Mouse (Mus musculus): ENCODE data around the gene Spag8. TPM values are rescaled to one million over a fixed set of nuclear protein-coding genes. Genes with fewer than 3 reads are reported as not detected.
A peak's percentile ranks its signal among the peaks of the same experiment; 100 is the strongest.

Spag8 gene
- total RNA-seq, 2 experiments from 2014 or later, result not detected

DNA sequence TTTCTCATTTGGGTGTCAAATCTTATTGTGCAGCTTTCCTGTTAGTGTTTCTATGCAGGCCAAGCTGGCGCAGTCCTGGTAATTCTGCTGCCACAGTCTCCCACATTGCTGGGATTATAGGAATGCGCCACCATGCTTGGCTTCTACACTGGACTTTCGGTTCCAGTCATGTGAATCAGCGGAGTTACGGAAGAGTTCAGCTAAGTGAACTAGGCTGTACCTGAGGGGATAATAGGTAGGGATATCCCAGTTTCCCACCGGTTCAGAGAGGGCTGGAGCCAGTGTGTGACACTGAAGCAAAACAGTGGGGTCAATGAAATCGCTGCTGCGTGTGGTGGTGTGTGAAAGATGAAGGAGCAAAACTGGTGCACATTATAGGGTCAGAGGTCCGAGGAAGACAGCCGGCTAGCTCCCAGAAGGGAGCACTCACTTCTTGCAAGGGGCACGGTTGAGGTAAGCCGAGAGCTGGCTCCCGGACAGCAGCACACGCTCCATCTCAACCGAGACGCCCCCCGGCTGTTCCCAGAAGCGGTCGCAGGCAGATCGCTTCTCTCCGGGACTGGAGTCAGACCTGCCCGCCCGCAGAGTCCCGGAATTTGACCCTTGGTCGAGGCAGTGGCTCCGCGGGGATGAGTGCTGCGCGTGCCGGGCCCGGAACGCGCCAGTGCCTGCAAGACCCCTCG lies 2.4 kb upstream of the Spag8 start:
- ATAC-seq (replicated peaks; ENCODE audit: poor library complexity, severe bottlenecking), result no peak

- ATAC-seq (replicated peaks; ENCODE audit: poor library complexity, severe bottlenecking), result no peak
Measured at GRCm38 (mm10) chr4:43652726-43653125, 668 bp downstream of the Spag8 start.

GRCm38 (mm10) chr4:43649783-43650182 lies 3.6 kb downstream of the Spag8 start:
- ATAC-seq (replicated peaks; ENCODE audit: poor library complexity, severe bottlenecking), result no peak

DNA sequence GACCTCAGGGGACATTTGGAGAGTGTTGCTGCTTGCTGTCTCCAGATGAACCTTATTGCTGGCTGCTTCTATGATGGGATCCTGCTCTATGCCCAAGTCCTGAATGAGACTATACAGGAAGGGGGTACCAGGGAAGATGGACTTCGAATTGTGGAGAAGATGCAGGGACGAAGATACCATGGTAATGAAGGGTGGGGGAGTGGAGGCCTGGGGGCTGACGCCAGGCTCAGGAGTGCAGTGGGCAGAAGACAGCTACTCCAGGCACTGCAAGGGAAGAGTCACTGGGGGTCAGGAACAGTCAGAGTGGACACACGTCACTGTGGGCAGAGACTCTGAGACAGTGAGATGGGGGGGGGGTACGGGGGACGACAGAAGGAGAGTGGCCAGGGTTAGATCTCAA lies 12.9 kb downstream of the Spag8 start:
- no peak for ATAC-seq (replicated peaks; ENCODE audit: poor library complexity, severe bottlenecking)

DNA sequence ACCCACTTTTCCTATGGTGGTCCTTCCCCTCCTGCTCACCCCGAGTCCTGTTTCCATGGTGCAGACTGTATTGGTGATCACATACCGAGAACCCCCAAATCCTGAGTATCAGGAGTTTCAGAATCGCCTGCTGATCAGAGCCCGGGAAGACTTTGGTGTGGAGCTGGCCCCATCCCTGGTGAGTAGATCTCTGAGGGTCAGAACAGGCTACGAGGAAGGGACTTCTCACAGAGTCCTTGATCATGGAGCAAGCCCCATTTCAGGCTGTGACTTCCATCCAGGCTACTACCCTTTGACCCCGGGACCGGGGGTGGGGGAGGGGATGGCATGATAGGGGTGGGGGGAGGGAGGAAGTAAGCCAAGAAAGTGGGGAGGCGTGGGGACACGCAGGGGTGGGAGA lies 13.3 kb downstream of the Spag8 start:
- no peak for ATAC-seq (replicated peaks; ENCODE audit: poor library complexity, severe bottlenecking)

DNA sequence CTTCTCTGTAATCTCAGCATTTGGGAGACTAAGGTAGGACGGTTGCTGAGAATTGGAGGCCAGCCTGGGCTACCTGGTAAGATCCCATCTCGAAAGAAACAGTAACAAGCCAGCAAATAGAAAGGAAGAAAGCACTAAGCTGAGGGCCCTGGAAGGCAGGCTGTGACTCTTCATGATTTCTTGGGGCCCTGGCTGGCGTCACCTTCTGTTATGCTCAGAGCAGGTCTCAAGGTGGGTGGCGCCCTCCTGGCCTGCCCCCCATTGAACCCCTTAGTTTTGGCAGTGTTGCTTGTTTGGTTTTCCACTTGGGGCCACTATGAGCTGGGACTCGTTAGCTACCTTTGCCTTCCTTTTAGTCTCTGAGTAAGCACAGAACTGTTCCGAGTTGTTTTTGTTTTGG lies 16.6 kb downstream of the Spag8 start:
- ATAC-seq (replicated peaks; ENCODE audit: poor library complexity, severe bottlenecking), result no peak

DNA sequence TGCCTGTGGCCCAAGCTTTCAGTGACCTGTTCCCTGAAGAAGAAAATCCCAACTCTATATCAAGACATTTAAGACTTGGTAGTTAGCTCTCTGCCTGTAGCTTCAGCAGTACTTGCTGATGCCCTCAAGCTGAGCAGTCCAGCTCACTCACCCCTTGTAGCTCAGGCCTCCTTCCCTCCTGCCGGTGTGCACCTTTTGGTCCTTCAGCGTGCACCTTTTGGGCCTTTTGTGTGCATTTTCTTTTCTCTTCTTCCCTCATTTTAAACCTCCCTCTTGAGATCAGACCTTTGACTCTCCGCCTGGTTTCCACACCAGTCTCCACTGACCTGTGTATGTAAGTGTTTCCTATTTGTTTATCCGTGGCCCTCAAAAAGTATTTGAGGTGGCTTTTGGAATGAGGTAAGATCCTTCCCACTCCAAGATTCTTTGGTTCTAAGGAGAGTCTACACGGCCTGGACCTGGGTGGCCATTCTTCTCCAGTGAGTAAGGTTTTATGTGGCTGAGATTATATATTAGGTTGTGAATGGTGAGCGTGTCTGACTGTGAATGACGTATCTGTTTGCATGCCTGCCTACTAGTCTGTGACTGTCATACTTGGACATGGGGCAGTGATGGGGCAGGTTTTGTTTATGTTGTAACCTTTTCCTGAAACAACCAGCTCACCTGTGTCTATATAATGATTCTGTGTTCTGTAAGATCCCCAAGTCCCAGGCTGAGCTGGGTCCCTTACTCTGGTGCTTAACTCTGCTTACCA lies 18.6 kb downstream of the Spag8 start:
- ATAC-seq (replicated peaks; ENCODE audit: poor library complexity, severe bottlenecking), result no peak

GRCm38 (mm10) chr4:43633736-43634135 lies 19.7 kb downstream of the Spag8 start:
- ATAC-seq (replicated peaks; ENCODE audit: poor library complexity, severe bottlenecking), result no peak

DNA sequence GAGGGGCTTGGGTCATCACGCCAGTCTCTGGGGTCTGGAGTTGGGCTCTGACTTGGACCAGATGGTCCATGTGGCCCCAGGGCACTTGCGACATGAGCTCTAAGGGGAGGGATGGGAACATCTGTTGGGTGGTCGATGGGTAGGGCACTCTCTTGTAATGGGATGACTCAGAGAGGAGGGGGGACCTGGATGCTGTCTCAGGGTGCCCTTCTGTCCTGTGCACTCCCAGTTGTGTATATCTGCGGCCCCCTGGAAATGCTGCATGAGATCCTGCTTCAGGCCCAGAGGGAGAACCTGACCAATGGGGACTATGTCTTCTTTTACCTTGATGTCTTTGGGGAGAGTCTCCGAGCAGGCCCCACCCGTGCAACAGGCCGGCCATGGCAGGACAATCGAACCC lies 20.1 kb downstream of the Spag8 start:
- ATAC-seq (replicated peaks; ENCODE audit: poor library complexity, severe bottlenecking), result 0 out of 2 replicates have a peak, but pooled peaks have one; percentile 12

- ATAC-seq (replicated peaks; ENCODE audit: poor library complexity, severe bottlenecking), result no peak
Measured at GRCm38 (mm10) chr4:43631956-43632920, 21.2 kb downstream of the Spag8 start.

DNA sequence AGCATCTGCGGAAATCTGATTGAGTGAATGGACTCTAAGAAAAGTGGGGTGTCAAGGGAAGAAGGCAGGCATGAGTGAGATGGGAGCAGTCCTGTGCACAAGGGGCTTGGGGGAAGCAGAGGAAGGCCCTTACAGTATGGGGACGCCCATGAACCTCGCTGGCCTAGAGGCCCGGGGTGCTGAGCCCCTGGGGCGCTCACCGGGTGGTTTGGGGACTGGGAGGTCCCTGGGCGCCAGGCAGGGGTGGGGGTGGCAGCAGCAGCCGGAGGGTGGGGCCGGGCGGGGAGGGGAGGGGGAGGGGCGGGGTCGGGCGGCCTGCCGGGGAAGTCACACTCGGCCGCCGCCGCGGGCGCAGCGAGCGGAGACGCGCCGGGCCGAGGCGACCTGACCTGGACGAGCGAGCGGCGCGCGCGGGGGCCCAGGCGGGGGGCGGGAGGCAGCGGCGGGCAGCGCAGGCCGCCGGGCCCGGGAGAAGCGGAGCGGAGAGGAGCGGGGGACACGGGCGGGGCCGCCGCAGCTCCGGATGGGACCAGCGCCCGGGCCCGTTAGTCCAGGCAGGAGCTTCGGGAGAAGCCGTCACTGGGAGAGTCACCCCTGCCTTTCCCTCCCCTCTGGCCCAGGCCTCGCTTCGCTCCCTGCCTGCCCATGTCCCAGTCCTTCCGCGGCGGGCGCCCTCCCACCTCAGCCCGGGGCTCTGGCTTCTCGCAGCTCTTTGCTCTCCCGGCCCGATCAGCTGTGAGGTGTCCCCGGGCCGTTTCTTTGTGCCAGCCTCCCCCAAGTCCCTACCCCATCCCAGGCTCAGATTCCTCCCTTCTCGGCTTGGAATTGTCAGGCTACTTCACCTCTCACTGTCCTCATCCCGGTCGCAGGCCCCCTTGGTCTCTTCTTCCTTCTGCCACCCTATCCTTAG lies 22.1 kb downstream of the Spag8 start, which contains the start of gene Npr2:
Gene Npr2, plus strand, starts transcription at position 890 of the 910 bp plus-strand sequence.
- ATAC-seq (replicated peaks; ENCODE audit: poor library complexity, severe bottlenecking), result peak; percentile 23; the same call in 1 of the 2 replicates

GRCm38 (mm10) chr4:43630671-43631045 lies 22.7 kb downstream of the Spag8 start:
- ATAC-seq (replicated peaks; ENCODE audit: poor library complexity, severe bottlenecking), result no peak

DNA sequence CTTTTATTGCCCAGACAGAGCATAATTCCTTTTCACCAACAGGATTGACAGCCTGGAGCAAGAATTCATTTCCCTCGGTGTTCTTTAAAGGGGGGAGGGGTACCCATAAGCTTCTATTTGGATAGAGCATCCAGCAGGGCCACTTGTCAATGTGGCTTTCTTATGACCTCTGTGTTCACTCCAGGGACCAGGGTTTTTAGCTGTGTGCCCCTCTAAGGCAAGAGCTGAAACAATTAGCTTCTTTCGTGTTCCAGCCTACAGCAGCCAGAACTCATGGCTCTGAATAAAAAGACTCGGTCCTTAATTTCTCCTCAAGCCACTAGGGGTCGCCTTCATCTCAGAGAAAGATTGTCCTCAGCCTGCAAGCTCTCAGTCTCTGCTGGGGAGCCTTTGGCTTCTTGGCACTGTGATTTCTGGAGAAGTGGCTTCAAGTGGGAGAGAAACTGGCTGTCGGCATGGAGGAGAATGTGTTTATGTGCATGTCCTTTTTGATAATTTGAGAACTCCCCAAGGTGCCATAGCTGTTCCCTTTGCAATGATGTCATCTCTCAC lies 23.3 kb downstream of the Spag8 start:
- peak; percentile 78 for ATAC-seq (replicated peaks; ENCODE audit: poor library complexity, severe bottlenecking)

DNA sequence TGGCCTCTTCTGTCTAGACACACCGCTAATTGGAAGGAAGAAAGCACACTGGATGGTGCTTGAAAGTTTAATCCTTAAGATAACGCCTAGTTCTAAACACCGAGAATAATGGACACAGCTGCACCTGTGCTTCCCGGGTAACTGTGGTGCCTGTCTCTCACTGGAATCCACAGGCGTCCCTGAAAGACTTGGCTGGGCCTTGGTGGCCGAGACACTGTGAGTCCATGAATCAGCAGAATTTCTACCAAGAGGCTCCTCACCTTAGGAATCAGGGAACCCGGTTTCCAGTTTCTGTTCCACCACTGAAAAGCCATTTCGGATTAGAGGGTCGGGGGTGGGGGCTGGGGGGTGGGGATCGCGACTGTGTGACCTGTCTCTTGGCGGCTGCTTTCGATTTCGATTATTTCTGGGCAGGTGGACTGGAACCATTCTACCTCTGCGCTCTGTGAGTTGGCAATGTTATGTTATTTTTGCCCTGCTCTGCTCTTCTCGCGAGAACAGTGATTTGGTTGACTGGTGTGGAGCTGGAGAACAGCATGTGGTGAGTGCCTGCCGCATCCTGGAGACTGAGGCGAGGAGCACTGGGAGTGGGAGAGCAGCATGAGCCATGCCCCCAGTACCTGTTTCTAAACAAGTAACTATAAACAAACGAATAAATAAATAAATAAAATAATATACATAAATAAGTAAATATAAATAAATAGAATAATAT lies 24.1 kb downstream of the Spag8 start:
- ATAC-seq (replicated peaks; ENCODE audit: poor library complexity, severe bottlenecking), result no peak

DNA sequence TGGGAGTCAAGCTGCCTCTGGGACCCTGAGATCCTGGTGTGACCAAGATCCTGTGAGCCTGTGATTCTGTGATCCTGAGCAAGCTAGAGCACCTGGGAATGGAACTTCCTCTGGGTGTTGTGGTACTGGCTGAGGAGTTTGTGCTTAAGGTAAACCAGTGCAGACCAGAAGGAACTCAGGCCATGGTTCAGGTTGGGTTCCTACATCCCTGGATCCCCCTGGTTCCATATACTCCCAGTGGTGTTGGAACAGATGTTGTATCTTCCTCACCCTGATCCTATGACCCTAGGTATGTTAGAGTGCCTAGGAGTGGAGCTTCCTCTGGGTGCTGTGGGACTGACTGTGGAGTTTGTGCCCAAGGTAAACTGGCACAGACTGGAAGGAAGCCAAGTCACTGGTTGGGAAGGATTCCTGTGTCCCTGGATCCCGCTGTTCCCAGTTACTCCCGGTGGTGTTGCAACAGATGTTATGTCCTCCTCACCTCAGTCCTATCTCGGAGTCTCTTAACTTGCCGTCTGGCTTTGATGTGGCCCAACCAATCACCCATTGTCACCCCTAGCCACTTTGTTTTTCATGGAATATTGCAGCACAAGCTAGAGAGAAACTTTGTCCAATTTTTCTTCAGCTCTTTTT lies 33.1 kb downstream of the Spag8 start:
- no peak for ATAC-seq (replicated peaks; ENCODE audit: poor library complexity, severe bottlenecking)

DNA sequence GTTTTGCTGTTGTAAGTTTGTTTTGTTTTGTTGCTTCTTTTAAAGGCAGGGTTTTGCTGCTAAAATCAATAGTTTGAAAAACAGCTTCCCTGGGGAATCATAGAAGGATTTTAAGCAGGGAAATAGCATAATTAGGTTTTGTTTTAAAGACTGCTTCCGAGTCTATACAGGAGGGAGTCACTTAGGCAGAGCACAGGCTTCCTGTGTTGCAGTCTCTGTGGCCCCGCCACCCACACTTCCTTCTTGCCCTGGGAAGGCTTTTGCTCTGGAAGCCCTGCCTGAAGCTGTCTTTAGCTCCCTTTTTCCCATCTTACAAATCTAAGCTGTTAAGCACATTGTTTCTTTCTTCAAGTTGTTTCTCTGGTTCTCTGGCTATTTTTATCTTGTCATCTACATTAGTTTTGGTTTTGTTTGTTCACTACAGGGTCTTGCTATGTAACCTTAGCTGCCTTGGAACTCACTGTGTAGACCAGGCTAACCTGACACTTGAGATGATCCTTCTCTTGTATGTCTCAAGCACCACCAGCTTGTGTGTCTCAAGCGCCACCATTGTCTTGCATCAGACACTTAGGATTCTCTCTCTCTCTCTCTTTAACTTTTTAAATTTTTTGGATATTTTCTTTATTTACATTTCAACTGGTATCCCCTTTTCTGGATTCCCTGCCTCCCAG lies 40.2 kb downstream of the Spag8 start:
- peak; percentile 67 for ATAC-seq (replicated peaks; ENCODE audit: poor library complexity, severe bottlenecking)

- ATAC-seq (replicated peaks; ENCODE audit: poor library complexity, severe bottlenecking), result peak; percentile 65
Measured at GRCm38 (mm10) chr4:43612534-43612933, 40.9 kb downstream of the Spag8 start.

All from granulocyte monocyte progenitor cell, adult 5-6 weeks (primary cell).